Mouse (Mus musculus): ENCODE results near the gene Nr1i3.

Nr1i3 gene

GRCm38 (mm10) chr1:171251594-171252324 lies 38.0 kb downstream of the Nr1i3 start:
- no peak for DNase-seq (ENCODE audit: low spot score)

- no peak for DNase-seq (ENCODE audit: low spot score)
These were observed 38.6 kb downstream of the Nr1i3 start for GRCm38 (mm10) chr1:171252415-171252814.

- DNase-seq (ENCODE audit: low spot score) = no peak
These were observed 42.5 kb downstream of the Nr1i3 start for GRCm38 (mm10) chr1:171256095-171256818.

- DNase-seq (ENCODE audit: low spot score) = peak; percentile 77
These were observed 43.3 kb downstream of the Nr1i3 start for GRCm38 (mm10) chr1:171256937-171257548.

- DNase-seq (ENCODE audit: low spot score) = no peak
These were observed 44.0 kb downstream of the Nr1i3 start for GRCm38 (mm10) chr1:171257781-171258180.

GRCm38 (mm10) chr1:171258921-171259320 lies 45.2 kb downstream of the Nr1i3 start:
- no peak for DNase-seq (ENCODE audit: low spot score)

- DNase-seq (ENCODE audit: low spot score) = no peak
These were observed 46.5 kb downstream of the Nr1i3 start for GRCm38 (mm10) chr1:171260316-171260715.

- peak; percentile 88 for DNase-seq (ENCODE audit: low spot score)
These were observed 48.9 kb downstream of the Nr1i3 start for GRCm38 (mm10) chr1:171262594-171263130.

- DNase-seq (ENCODE audit: low spot score) = peak; percentile 69
These were observed 49.4 kb downstream of the Nr1i3 start for GRCm38 (mm10) chr1:171263185-171263611.

GRCm38 (mm10) chr1:171263666-171264461 lies 50.1 kb downstream of the Nr1i3 start:
- DNase-seq (ENCODE audit: low spot score) = no peak

- DNase-seq (ENCODE audit: low spot score) = no peak
These were observed 52.4 kb downstream of the Nr1i3 start for GRCm38 (mm10) chr1:171265971-171266744.

GRCm38 (mm10) chr1:171268341-171268740 lies 54.6 kb downstream of the Nr1i3 start:
- no peak for DNase-seq (ENCODE audit: low spot score)

- peak; percentile 96 for DNase-seq (ENCODE audit: low spot score)
These were observed 56.2 kb downstream of the Nr1i3 start, which contains the start of gene B4galt3 for GRCm38 (mm10) chr1:171269848-171270572. Gene B4galt3 (plus strand): TSS chr1:171270328.

Data from layer of hippocampus, adult 11-12 months (tissue).